Comparison of ENCODE assay signal across 27 mouse cellular contexts in the genomic region with DNA sequence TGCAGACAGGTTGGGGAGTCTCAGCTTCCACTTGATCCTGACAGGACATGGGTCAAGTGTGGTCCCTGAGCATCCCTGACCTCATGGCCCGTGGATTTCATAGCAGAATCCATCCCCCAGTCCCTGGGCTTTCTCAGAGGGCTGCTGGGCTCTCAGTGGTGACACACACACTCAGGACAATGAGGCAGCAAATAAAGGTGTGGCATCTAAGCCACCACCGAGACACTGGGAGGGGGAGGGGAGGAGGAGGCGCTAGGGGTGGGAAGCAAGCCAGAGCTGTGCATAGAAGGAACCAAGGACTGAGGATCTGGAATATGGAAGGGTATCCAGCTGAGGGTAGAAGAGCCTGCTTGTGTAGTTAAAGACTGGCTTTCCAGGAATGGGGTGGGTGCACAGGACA. TPM values are rescaled to one million over a fixed set of nuclear protein-coding genes. Genes with fewer than 3 reads are reported as not detected.
A peak's percentile ranks its signal among the peaks of the same experiment; 100 is the strongest.
DNase-seq lines count a peak whose midpoint lies in the region; ATAC-seq and TF ChIP-seq lines count a peak whose summit lies in the region.
"Had no signal": no experiment of that assay in that cellular context is flagged by ENCODE, and none has a peak within 500 bp of the region (broad histone marks: within the 10 kb centered on the region; RNA-seq: fewer than 3 reads in every experiment).

No protein-coding gene starts in this region.

- no peak for TF ChIP-seq CTCF in hindbrain, postnatal 0 days (IDR thresholded peaks at IDR 0.05; ENCODE audit: low read depth)

- H3K27me3 ChIP-seq in hindbrain, embryonic 11.5 days (ENCODE audit: control insufficient read depth, insufficient read depth, low read length) = no peaks in the 10 kb centered on the region
- no peaks in the 10 kb centered on the region for H3K27me3 ChIP-seq in hindbrain, postnatal 0 days (ENCODE audit: insufficient read depth, low read length)
- H3K27me3 ChIP-seq in midbrain, embryonic 16.5 days (ENCODE audit: control insufficient read depth, insufficient read depth, low read depth, low read length) = no peaks in the 10 kb centered on the region
- no peaks in the 10 kb centered on the region for H3K27me3 ChIP-seq in midbrain, embryonic 15.5 days (replicated peaks)
- H3K27me3 ChIP-seq in stomach, embryonic 15.5 days (replicated peaks) = no peaks in the 10 kb centered on the region
- H3K27me3 ChIP-seq: forebrain, embryonic 15.5 days; Patski had no signal

- H3K4me2 ChIP-seq in hindbrain, embryonic 11.5 days (replicated peaks; ENCODE audit: low read depth, low read length) = no peak overlapping the region
- H3K4me2 ChIP-seq in hindbrain, postnatal 0 days (ENCODE audit: low read depth, low read length) = no peak overlapping the region
- H3K4me2 ChIP-seq in midbrain, embryonic 16.5 days (ENCODE audit: low read length) = no peak overlapping the region
- no peak overlapping the region for H3K4me2 ChIP-seq in midbrain, embryonic 15.5 days
- H3K4me2 ChIP-seq in stomach, embryonic 15.5 days = no peak overlapping the region
- H3K4me2 ChIP-seq: embryonic facial prominence, embryonic 12.5 days; forebrain, embryonic 15.5 days; limb, embryonic 12.5 days; midbrain, embryonic 11.5 days had no signal

- ATAC-seq in hindbrain, embryonic 11.5 days (ENCODE audit: low FRiP score) = peak; percentile 31; the same call in 1 of the 2 replicates
- ATAC-seq in hindbrain, postnatal 0 days = no peak
- ATAC-seq in midbrain, embryonic 16.5 days = 0 out of 2 replicates have a peak, but pooled peaks have one; percentile 29
- ATAC-seq in midbrain, embryonic 15.5 days (replicated peaks) = no peak
- ATAC-seq in stomach, embryonic 15.5 days (ENCODE audit: insufficient read depth, low FRiP score, low read depth) = peak; percentile 68
- no peak for ATAC-seq in frontal cortex, adult (ENCODE audit: low TSS enrichment)
- ATAC-seq: forebrain, embryonic 15.5 days; liver, postnatal 0 days; Patski had no signal

- no peaks in the 10 kb centered on the region for H3K36me3 ChIP-seq in hindbrain, embryonic 11.5 days (ENCODE audit: control insufficient read depth, insufficient read depth, low read length)
- no peaks in the 10 kb centered on the region for H3K36me3 ChIP-seq in hindbrain, postnatal 0 days (ENCODE audit: insufficient read depth, low read length)
- H3K36me3 ChIP-seq in midbrain, embryonic 16.5 days (ENCODE audit: control insufficient read depth, insufficient read depth, low read length) = no peaks in the 10 kb centered on the region
- no peaks in the 10 kb centered on the region for H3K36me3 ChIP-seq in midbrain, embryonic 15.5 days (replicated peaks)
- no peaks in the 10 kb centered on the region for H3K36me3 ChIP-seq in stomach, embryonic 15.5 days
- H3K36me3 ChIP-seq: embryonic facial prominence, embryonic 12.5 days; forebrain, embryonic 15.5 days; hindbrain, embryonic 10.5 days; limb, embryonic 12.5 days had no signal

- peaks cover 5% of the 10 kb centered on the region; the same call in 1 of the 2 replicates for H3K4me1 ChIP-seq in hindbrain, embryonic 11.5 days (replicated peaks; ENCODE audit: control insufficient read depth, insufficient read depth, low read length)
- H3K4me1 ChIP-seq in hindbrain, postnatal 0 days (ENCODE audit: insufficient read depth, low read length) = no peaks in the 10 kb centered on the region
- no peaks in the 10 kb centered on the region for H3K4me1 ChIP-seq in midbrain, embryonic 16.5 days (ENCODE audit: control insufficient read depth, insufficient read depth, low read length)
- H3K4me1 ChIP-seq in midbrain, embryonic 15.5 days = peaks cover 3% of the 10 kb centered on the region; the same call in 1 of the 2 replicates
- no peaks in the 10 kb centered on the region for H3K4me1 ChIP-seq in stomach, embryonic 15.5 days
- H3K4me1 ChIP-seq: forebrain, embryonic 15.5 days; limb, embryonic 12.5 days had no signal

- no peak overlapping the region for H3K4me3 ChIP-seq in hindbrain, embryonic 11.5 days (ENCODE audit: low read depth, low read length)
- H3K4me3 ChIP-seq in hindbrain, postnatal 0 days (ENCODE audit: low read length) = no peak overlapping the region
- no peak overlapping the region for H3K4me3 ChIP-seq in midbrain, embryonic 16.5 days (ENCODE audit: low read depth, low read length)
- H3K4me3 ChIP-seq in midbrain, embryonic 15.5 days = no peak overlapping the region
- H3K4me3 ChIP-seq in stomach, embryonic 15.5 days (replicated peaks) = no peak overlapping the region
- H3K4me3 ChIP-seq: embryonic facial prominence, embryonic 12.5 days; forebrain, embryonic 15.5 days; hindbrain, embryonic 10.5 days; limb, embryonic 12.5 days had no signal

- H3K27ac ChIP-seq in hindbrain, embryonic 11.5 days (ENCODE audit: low read depth, low read length) = no peak overlapping the region
- H3K27ac ChIP-seq in hindbrain, postnatal 0 days = no peak overlapping the region
- no peak overlapping the region for H3K27ac ChIP-seq in midbrain, embryonic 16.5 days (ENCODE audit: low read length)
- no peak overlapping the region for H3K27ac ChIP-seq in midbrain, embryonic 15.5 days
- H3K27ac ChIP-seq in stomach, embryonic 15.5 days = no peak overlapping the region
- H3K27ac ChIP-seq: embryonic facial prominence, embryonic 12.5 days; forebrain, embryonic 15.5 days; kidney, postnatal 0 days; limb, embryonic 12.5 days had no signal

- no peak for DNase-seq in hindbrain, embryonic 11.5 days (ENCODE audit: low spot score)
- no peak for DNase-seq in hindbrain, postnatal 0 days (ENCODE audit: low spot score)
- DNase-seq in c-Kit-positive CD71-positive TER-119-positive erythroid progenitor cells, embryonic 14.5 days (ENCODE audit: low spot score) = no peak
- DNase-seq: adrenal gland, postnatal 10 days; cerebellum, adult 11 months; cerebellum, adult 9-10 months; cerebellum, postnatal 36 days; heart, postnatal 14 days; kidney, adult 2 months; layer of hippocampus, postnatal 36 days; liver, postnatal 0 days; lung, postnatal 14 days; thymus, adult 2 months; thymus, postnatal 36 days had no signal

- H3K9ac ChIP-seq in hindbrain, embryonic 11.5 days (ENCODE audit: low read depth, low read length) = no peak overlapping the region
- no peak overlapping the region for H3K9ac ChIP-seq in hindbrain, postnatal 0 days (replicated peaks; ENCODE audit: low read length)
- H3K9ac ChIP-seq in midbrain, embryonic 16.5 days (ENCODE audit: low read depth, low read length) = no peak overlapping the region
- no peak overlapping the region for H3K9ac ChIP-seq in midbrain, embryonic 15.5 days
- H3K9ac ChIP-seq in stomach, embryonic 15.5 days = no peak overlapping the region
- H3K9ac ChIP-seq: embryonic facial prominence, embryonic 12.5 days; forebrain, embryonic 15.5 days; limb, embryonic 12.5 days; liver, postnatal 0 days had no signal

- H3K9me3 ChIP-seq in hindbrain, embryonic 11.5 days (ENCODE audit: control insufficient read depth, low read length) = no peaks in the 10 kb centered on the region
- no peaks in the 10 kb centered on the region for H3K9me3 ChIP-seq in hindbrain, postnatal 0 days (ENCODE audit: low read length)
- H3K9me3 ChIP-seq in midbrain, embryonic 16.5 days (replicated peaks; ENCODE audit: control insufficient read depth, low read length, poor library complexity, severe bottlenecking) = no peaks in the 10 kb centered on the region
- H3K9me3 ChIP-seq in midbrain, embryonic 15.5 days = no peaks in the 10 kb centered on the region
- H3K9me3 ChIP-seq in stomach, embryonic 15.5 days = no peaks in the 10 kb centered on the region
- H3K9me3 ChIP-seq: embryonic facial prominence, embryonic 12.5 days; forebrain, embryonic 15.5 days; limb, embryonic 12.5 days had no signal

- 53% methylated on average over 3 of the region's 3 CpGs for WGBS in hindbrain, embryonic 11.5 days
- WGBS in hindbrain, postnatal 0 days = 51% methylated on average over 3 of the region's 3 CpGs
- 36% methylated on average over 2 of the region's 3 CpGs for WGBS in midbrain, embryonic 16.5 days
- 46% methylated on average over 3 of the region's 3 CpGs for WGBS in midbrain, embryonic 15.5 days
- 26% methylated on average over 3 of the region's 3 CpGs for WGBS in stomach, embryonic 15.5 days

RNA-seq across cellular contexts. Expression of gene Clmn, which starts 11.2 kb away (rescaled TPM):
- 2.8 and 4.3 TPM in 2 replicates for polyA plus RNA-seq in hindbrain, embryonic 11.5 days (2014; fragmentation: Nextera tagmentation; extraction: Ambion mirVana)
- 2.6 and 3.1 TPM in 2 replicates for total RNA-seq in hindbrain, postnatal 0 days (2014; rRNA removed)
- 1.7 and 2.6 TPM in 2 replicates for polyA plus RNA-seq in hindbrain, postnatal 0 days (2015; fragmentation: Nextera tagmentation; extraction: Ambion mirVana)
- 0.97 and 1.7 TPM in 2 replicates for polyA plus RNA-seq in midbrain, embryonic 16.5 days (2015; fragmentation: Nextera tagmentation; extraction: Ambion mirVana)
- polyA plus RNA-seq in midbrain, embryonic 15.5 days (2015; fragmentation: Nextera tagmentation; extraction: Ambion mirVana) = 1.4 and 1.7 TPM in 2 replicates
- 4.2 and 4.5 TPM in 2 replicates for polyA plus RNA-seq in stomach, embryonic 15.5 days (2015; fragmentation: Nextera tagmentation; extraction: Ambion mirVana)
- total RNA-seq: MEL; monocyte, adult 5-6 weeks had no signal

Comparison
In these comparisons a context has a peak if more than half of its experiments do, and no peak if none do; other contexts are left out.
1. ATAC-seq: peak in hindbrain, embryonic 11.5 days (single experiment), midbrain, embryonic 16.5 days (single experiment) and stomach, embryonic 15.5 days (single experiment); none in hindbrain, postnatal 0 days (single experiment), midbrain, embryonic 15.5 days (single experiment) and frontal cortex, adult (single experiment).